Mouse (Mus musculus) liver, embryonic 15.5 days (tissue): ENCODE measurements around the gene 1700019N19Rik. TPM values are rescaled to one million over a fixed set of nuclear protein-coding genes. Genes with fewer than 3 reads are reported as not detected.

Experiments
- ATAC-seq: fragments of 200-750 bp; cut with Nextera tagmentation; 2 replicates; pipeline ENCODE4 v1.8.0; 2017; ENCODE audit warnings: moderate number of reproducible peaks, mild to moderate bottlenecking, moderate library complexity; ENCODE audit not compliant: insufficient read depth
- H3K27ac ChIP-seq: fragments of 300-500 bp; sonication (generic); replicated peaks from 2 replicates; pipeline ENCODE4 v1.5.1; 2015; ENCODE audit warnings: mild to moderate bottlenecking, inconsistent platforms
- H3K27me3 ChIP-seq: fragments of 300-500 bp; sonication (generic); 2 replicates; pipeline ENCODE4 v1.6.1; 2015; ENCODE audit warnings: mild to moderate bottlenecking, inconsistent platforms
- H3K36me3 ChIP-seq: fragments of 300-500 bp; sonication (generic); replicated peaks from 2 replicates; pipeline ENCODE4 v1.6.1; 2015; ENCODE audit warnings: moderate library complexity, mild to moderate bottlenecking, inconsistent platforms
- H3K4me1 ChIP-seq: fragments of 300-500 bp; sonication (generic); replicated peaks from 2 replicates; pipeline ENCODE4 v1.6.1; 2015; ENCODE audit warnings: inconsistent platforms
- H3K4me2 ChIP-seq: fragments of 300-500 bp; sonication (generic); 2 replicates; pipeline ENCODE4 v1.6.1; 2015; ENCODE audit warnings: moderate library complexity, mild to moderate bottlenecking, inconsistent platforms
- H3K4me3 ChIP-seq: fragments of 300-500 bp; sonication (generic); replicated peaks from 2 replicates; pipeline ENCODE4 v1.5.1; 2015; ENCODE audit warnings: mild to moderate bottlenecking, inconsistent platforms
- H3K9ac ChIP-seq: fragments of 300-500 bp; sonication (generic); 2 replicates; pipeline ENCODE4 v1.6.1; 2015; ENCODE audit warnings: moderate library complexity, mild to moderate bottlenecking, inconsistent platforms
- H3K9me3 ChIP-seq: fragments of 300-500 bp; sonication (generic); replicated peaks from 2 replicates; pipeline ENCODE4 v1.6.1; 2016; ENCODE audit warnings: inconsistent platforms
- WGBS: fragments of 180-500 bp; shearing (Covaris S2); methylation state at CpG from one replicate; pipeline ENCODE4 v1.1.7; 2015; ENCODE audit warnings: mixed read lengths; ENCODE audit not compliant: insufficient replicate concordance; 5-methylcytosine and 5-hydroxymethylcytosine counted together
- polyA plus RNA-seq: library from polyadenylated mRNA; unstranded; fragments of >200 nt; fragmentation: Nextera tagmentation; extraction: Ambion mirVana; gene quantifications from 2 replicates; pipeline ENCODE4 v1.2.1, GENCODE M21; 2015

Gene 1700019N19Rik
- polyA plus RNA-seq, 1 experiment from 2014 or later = not detected

GRCm38 (mm10) chr19:58758871-58759270 lies 35.4 kb downstream of the 1700019N19Rik start:
- no peaks in the 10 kb centered on the region for H3K9me3 ChIP-seq
- WGBS = 57% methylated on average over 4 of the region's 4 CpGs
- no peaks in the 10 kb centered on the region for H3K27me3 ChIP-seq
- no peaks in the 10 kb centered on the region for H3K36me3 ChIP-seq
- no peak overlapping the region for H3K9ac ChIP-seq
- no peaks in the 10 kb centered on the region for H3K4me1 ChIP-seq
- ATAC-seq = no peak
- no peak overlapping the region for H3K4me2 ChIP-seq
- no peak overlapping the region for H3K27ac ChIP-seq
- no peak overlapping the region for H3K4me3 ChIP-seq

- ATAC-seq = no peak
- Histone ChIP-seq H3K36me3 (no peaks in the 10 kb centered on the region), H3K4me1 (no peaks in the 10 kb centered on the region), H3K4me2 (no peak overlapping the region), H3K27ac (no peak overlapping the region), H3K9me3 (no peaks in the 10 kb centered on the region), H3K9ac (no peak overlapping the region), H3K27me3 (no peaks in the 10 kb centered on the region), H3K4me3 (no peak overlapping the region)
- 31% methylated on average over 2 of the region's 2 CpGs for WGBS
Measured at GRCm38 (mm10) chr19:58751504-58751903, 42.8 kb downstream of the 1700019N19Rik start.

GRCm38 (mm10) chr19:58750822-58751221 lies 43.4 kb downstream of the 1700019N19Rik start:
- ATAC-seq = no peak
- no peaks in the 10 kb centered on the region for H3K27me3 ChIP-seq
- no peaks in the 10 kb centered on the region for H3K9me3 ChIP-seq
- H3K4me1 ChIP-seq = no peaks in the 10 kb centered on the region
- H3K4me3 ChIP-seq = no peak overlapping the region
- no peak overlapping the region for H3K4me2 ChIP-seq
- H3K9ac ChIP-seq = no peak overlapping the region
- 51% methylated on average over 2 of the region's 2 CpGs for WGBS
- H3K36me3 ChIP-seq = no peaks in the 10 kb centered on the region
- no peak overlapping the region for H3K27ac ChIP-seq

- ATAC-seq = no peak
Measured at GRCm38 (mm10) chr19:58747498-58748000, 46.7 kb downstream of the 1700019N19Rik start.

GRCm38 (mm10) chr19:58743736-58744135 lies 50.5 kb downstream of the 1700019N19Rik start:
- H3K4me1 ChIP-seq = no peaks in the 10 kb centered on the region
- H3K4me3 ChIP-seq = no peak overlapping the region
- H3K36me3 ChIP-seq = no peaks in the 10 kb centered on the region
- H3K27ac ChIP-seq = no peak overlapping the region
- no peak overlapping the region for H3K9ac ChIP-seq
- WGBS = 20% methylated on average over 4 of the region's 4 CpGs
- no peak for ATAC-seq
- H3K9me3 ChIP-seq = no peaks in the 10 kb centered on the region
- no peak overlapping the region for H3K4me2 ChIP-seq
- no peaks in the 10 kb centered on the region for H3K27me3 ChIP-seq

More at GRCm38 (mm10) chr19:58747498-58748000, 46.7 kb downstream of the 1700019N19Rik start:
- Histone ChIP-seq H3K9me3 (no peaks in the 10 kb centered on the region), H3K4me2 (no peak overlapping the region), H3K4me1 (no peaks in the 10 kb centered on the region), H3K27me3 (no peaks in the 10 kb centered on the region), H3K36me3 (no peaks in the 10 kb centered on the region), H3K4me3 (no peak overlapping the region), H3K27ac (no peak overlapping the region), H3K9ac (no peak overlapping the region)
- 65% methylated on average over 9 of the region's 9 CpGs for WGBS

GRCm38 (mm10) chr19:58742711-58743110 lies 51.5 kb downstream of the 1700019N19Rik start:
- Histone ChIP-seq H3K27me3 (no peaks in the 10 kb centered on the region), H3K9ac (no peak overlapping the region), H3K4me3 (no peak overlapping the region), H3K9me3 (no peaks in the 10 kb centered on the region), H3K27ac (no peak overlapping the region), H3K4me1 (no peaks in the 10 kb centered on the region), H3K4me2 (no peak overlapping the region), H3K36me3 (no peaks in the 10 kb centered on the region)
- WGBS = 65% methylated on average over 4 of the region's 4 CpGs
- no peak for ATAC-seq

GRCm38 (mm10) chr19:58741036-58741435 lies 53.2 kb downstream of the 1700019N19Rik start:
- no peak for ATAC-seq
- H3K27me3 ChIP-seq = no peaks in the 10 kb centered on the region
- H3K27ac ChIP-seq = no peak overlapping the region
- no peaks in the 10 kb centered on the region for H3K9me3 ChIP-seq
- no peaks in the 10 kb centered on the region for H3K4me1 ChIP-seq
- H3K4me2 ChIP-seq = no peak overlapping the region
- H3K9ac ChIP-seq = no peak overlapping the region
- H3K4me3 ChIP-seq = no peak overlapping the region
- no peaks in the 10 kb centered on the region for H3K36me3 ChIP-seq
- WGBS = 67% methylated on average over 6 of the region's 6 CpGs

GRCm38 (mm10) chr19:58738111-58738510 lies 56.1 kb downstream of the 1700019N19Rik start:
- Histone ChIP-seq H3K4me3 (no peak overlapping the region), H3K4me2 (no peak overlapping the region)
- whole genome bisulfite sequencing = 56% methylated on average over 4 of the region's 4 CpGs

More at GRCm38 (mm10) chr19:58738111-58738510, 56.1 kb downstream of the 1700019N19Rik start:
- no peaks in the 10 kb centered on the region for H3K9me3 ChIP-seq
- H3K9ac ChIP-seq = no peak overlapping the region
- no peak overlapping the region for H3K27ac ChIP-seq
- H3K27me3 ChIP-seq = no peaks in the 10 kb centered on the region
- no peak for ATAC-seq
- H3K4me1 ChIP-seq = no peaks in the 10 kb centered on the region
- no peaks in the 10 kb centered on the region for H3K36me3 ChIP-seq

Other genes with a start within 250 kb of the 1700019N19Rik start
- not detected in 2 replicates for gene Pnlip, start 142.0 kb downstream of the 1700019N19Rik start, polyA plus RNA-seq
- 35.0 and 66.9 TPM in 2 replicates for gene Pnliprp1, start 65.6 kb downstream of the 1700019N19Rik start, polyA plus RNA-seq
- gene Pnliprp2, start 34.7 kb downstream of the 1700019N19Rik start, polyA plus RNA-seq = 2.0 and 2.6 TPM in 2 replicates
- not detected in 2 replicates for gene Eno4, start 149.0 kb upstream of the 1700019N19Rik start, polyA plus RNA-seq
- 0.33 and 0.39 TPM in 2 replicates for gene Hspa12a, start 149.2 kb upstream of the 1700019N19Rik start, polyA plus RNA-seq